Comparison of ENCODE assay signal across 8 mouse cellular contexts in the genomic region with DNA sequence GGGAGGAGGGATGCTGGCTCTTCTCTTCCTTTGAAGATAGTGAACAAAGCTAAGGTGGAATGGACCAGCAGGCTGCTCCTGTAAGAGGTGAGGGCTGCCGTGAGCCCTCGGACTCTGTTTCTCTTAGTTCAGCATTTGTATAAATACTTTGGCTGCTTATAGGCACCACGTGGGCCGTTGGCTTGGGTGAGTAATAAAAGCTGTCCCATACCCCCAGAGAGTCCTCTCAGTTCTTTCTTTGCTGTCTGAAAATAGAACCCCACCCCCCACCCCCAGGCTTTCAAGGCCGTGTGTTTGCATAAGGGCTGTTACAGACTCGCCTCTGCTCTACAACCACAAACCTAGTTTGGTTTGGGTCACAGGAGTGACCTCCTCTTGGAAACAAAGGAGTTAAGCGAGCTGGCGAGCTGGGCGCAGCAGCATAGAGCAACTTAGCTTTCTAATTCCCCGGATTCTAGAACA. TPM values are rescaled to one million over a fixed set of nuclear protein-coding genes. Genes with fewer than 3 reads are reported as not detected.
DNase-seq lines count a peak whose midpoint lies in the region; ATAC-seq and TF ChIP-seq lines count a peak whose summit lies in the region.

No protein-coding gene starts in this region.

- DNase-seq in forebrain, postnatal 0 days, result no peak
- DNase-seq in liver, result no peak
- DNase-seq in limb, embryonic 11.5 days (ENCODE audit: low spot score), result no peak
- peak; percentile 27 for DNase-seq in skeletal muscle tissue, adult 2 months (ENCODE audit: low read depth, low spot score)
- no peak for DNase-seq in c-Kit-positive CD71-positive TER-119-positive erythroid progenitor cells, embryonic 14.5 days (ENCODE audit: low spot score)

- no peaks in the 10 kb centered on the region for H3K36me3 ChIP-seq in forebrain, embryonic 12.5 days (replicated peaks)
- no peaks in the 10 kb centered on the region for H3K36me3 ChIP-seq in forebrain, postnatal 0 days (ENCODE audit: insufficient read depth)
- H3K36me3 ChIP-seq in liver, embryonic 12.5 days, result no peaks in the 10 kb centered on the region
- no peaks in the 10 kb centered on the region for H3K36me3 ChIP-seq in limb, embryonic 11.5 days (ENCODE audit: control insufficient read depth, insufficient read depth, low read length)

- H3K27ac ChIP-seq in forebrain, embryonic 12.5 days, result 0 out of 2 replicates have a peak overlapping the region, but pooled peaks have one; percentile 9
- no peak overlapping the region for H3K27ac ChIP-seq in forebrain, postnatal 0 days (ENCODE audit: low read depth, low read length)
- H3K27ac ChIP-seq in liver, embryonic 12.5 days, result no peak overlapping the region
- no peak overlapping the region for H3K27ac ChIP-seq in limb, embryonic 11.5 days (replicated peaks; ENCODE audit: low read depth, low read length)

- no peaks in the 10 kb centered on the region for H3K27me3 ChIP-seq in forebrain, embryonic 12.5 days
- no peaks in the 10 kb centered on the region for H3K27me3 ChIP-seq in forebrain, postnatal 0 days (ENCODE audit: insufficient read depth, low read length)
- H3K27me3 ChIP-seq in liver, embryonic 12.5 days (replicated peaks), result no peaks in the 10 kb centered on the region
- H3K27me3 ChIP-seq in limb, embryonic 11.5 days (ENCODE audit: control insufficient read depth, insufficient read depth, low read length), result no peaks in the 10 kb centered on the region

- H3K4me3 ChIP-seq in forebrain, embryonic 12.5 days (replicated peaks), result no peak overlapping the region
- no peak overlapping the region for H3K4me3 ChIP-seq in forebrain, postnatal 0 days (ENCODE audit: low read depth, low read length)
- no peak overlapping the region for H3K4me3 ChIP-seq in liver, embryonic 12.5 days
- H3K4me3 ChIP-seq in limb, embryonic 11.5 days (ENCODE audit: low read depth, low read length), result no peak overlapping the region

- ATAC-seq in forebrain, embryonic 12.5 days (ENCODE audit: low FRiP score), result peak; percentile 71
- no peak for ATAC-seq in forebrain, postnatal 0 days
- 0 out of 2 replicates have a peak, but pooled peaks have one; percentile 42 for ATAC-seq in liver, embryonic 12.5 days
- ATAC-seq in limb, embryonic 11.5 days (ENCODE audit: insufficient number of reproducible peaks, low FRiP score, low TSS enrichment, low read depth), result peak; percentile 26; the same call in 1 of the 2 replicates
- ATAC-seq in granulocyte monocyte progenitor cell, adult 5-6 weeks (replicated peaks; ENCODE audit: poor library complexity, severe bottlenecking), result no peak

- peaks cover 11% of the 10 kb centered on the region for H3K4me1 ChIP-seq in forebrain, embryonic 12.5 days
- no peaks in the 10 kb centered on the region for H3K4me1 ChIP-seq in forebrain, postnatal 0 days (ENCODE audit: insufficient read depth)
- H3K4me1 ChIP-seq in liver, embryonic 12.5 days, result no peaks in the 10 kb centered on the region
- no peaks in the 10 kb centered on the region for H3K4me1 ChIP-seq in limb, embryonic 11.5 days (ENCODE audit: control insufficient read depth, insufficient read depth, low read length)

- H3K9ac ChIP-seq in forebrain, embryonic 12.5 days, result no peak overlapping the region
- no peak overlapping the region for H3K9ac ChIP-seq in forebrain, postnatal 0 days
- H3K9ac ChIP-seq in liver, embryonic 12.5 days, result no peak overlapping the region
- H3K9ac ChIP-seq in limb, embryonic 11.5 days (ENCODE audit: low read length), result no peak overlapping the region

- H3K4me2 ChIP-seq in forebrain, embryonic 12.5 days, result no peak overlapping the region
- H3K4me2 ChIP-seq in forebrain, postnatal 0 days (ENCODE audit: low read depth), result no peak overlapping the region
- H3K4me2 ChIP-seq in liver, embryonic 12.5 days, result peak overlapping the region; percentile 16; the same call in 1 of the 2 replicates
- H3K4me2 ChIP-seq in limb, embryonic 11.5 days (ENCODE audit: low read depth, severe bottlenecking), result no peak overlapping the region

- H3K9me3 ChIP-seq in forebrain, embryonic 12.5 days, result no peaks in the 10 kb centered on the region
- no peaks in the 10 kb centered on the region for H3K9me3 ChIP-seq in forebrain, postnatal 0 days (ENCODE audit: low read length)
- no peaks in the 10 kb centered on the region for H3K9me3 ChIP-seq in liver, embryonic 12.5 days (replicated peaks)
- no peaks in the 10 kb centered on the region for H3K9me3 ChIP-seq in limb, embryonic 11.5 days (ENCODE audit: control insufficient read depth, low read length)

- no peak for TF ChIP-seq CTCF in forebrain, postnatal 0 days (IDR thresholded peaks at IDR 0.05; ENCODE audit: low read depth)

- WGBS in forebrain, embryonic 12.5 days, result 26% methylated on average over 10 of the region's 10 CpGs
- 40% methylated on average over 10 of the region's 10 CpGs for WGBS in forebrain, postnatal 0 days
- WGBS in liver, embryonic 12.5 days (ENCODE audit: insufficient replicate concordance), result 49% methylated on average over 10 of the region's 10 CpGs
- WGBS in limb, embryonic 11.5 days, result 35% methylated on average over 10 of the region's 10 CpGs

RNA-seq across cellular contexts. Expression of a gene that starts 35.0 kb away (rescaled TPM):
- polyA plus RNA-seq in forebrain, embryonic 12.5 days (2016; fragmentation: Nextera tagmentation; extraction: Ambion mirVana), result 34.9 and 38.3 TPM in 2 replicates
- total RNA-seq in forebrain, postnatal 0 days (2014; rRNA removed), result 30.3 and 31.5 TPM in 2 replicates
- polyA plus RNA-seq in forebrain, postnatal 0 days (2015; fragmentation: Nextera tagmentation; extraction: Ambion mirVana), result 13.2 and 21.0 TPM in 2 replicates
- 48.6 and 52.0 TPM in 2 replicates for polyA plus RNA-seq in liver, embryonic 12.5 days (2016; fragmentation: Nextera tagmentation; extraction: Ambion mirVana)
- 32.4 and 39.4 TPM in 2 replicates for polyA plus RNA-seq in limb, embryonic 11.5 days (2014; fragmentation: Nextera tagmentation; extraction: Ambion mirVana)
- total RNA-seq in granulocyte monocyte progenitor cell, adult 5-6 weeks (2014; fragmentation: Nextera tagmentation), result 26.5 and 29.3 TPM in 2 replicates
- total RNA-seq in granulocyte monocyte progenitor cell, adult 5-6 weeks (2017), result 18.6 and 23.7 TPM in 2 replicates

RNA-seq across cellular contexts. Expression of a gene that starts 35.2 kb away (rescaled TPM):
- polyA plus RNA-seq in forebrain, embryonic 12.5 days (2016; fragmentation: Nextera tagmentation; extraction: Ambion mirVana), result 73.9 and 81.9 TPM in 2 replicates
- 37.0 and 43.9 TPM in 2 replicates for total RNA-seq in forebrain, postnatal 0 days (2014; rRNA removed)
- 41.7 and 47.3 TPM in 2 replicates for polyA plus RNA-seq in forebrain, postnatal 0 days (2015; fragmentation: Nextera tagmentation; extraction: Ambion mirVana)
- 24.3 and 26.3 TPM in 2 replicates for polyA plus RNA-seq in liver, embryonic 12.5 days (2016; fragmentation: Nextera tagmentation; extraction: Ambion mirVana)
- 81.4 and 87.4 TPM in 2 replicates for polyA plus RNA-seq in limb, embryonic 11.5 days (2014; fragmentation: Nextera tagmentation; extraction: Ambion mirVana)
- 33.0 and 42.1 TPM in 2 replicates for total RNA-seq in granulocyte monocyte progenitor cell, adult 5-6 weeks (2014; fragmentation: Nextera tagmentation)
- total RNA-seq in granulocyte monocyte progenitor cell, adult 5-6 weeks (2017), result 12.1 and 23.5 TPM in 2 replicates

RNA-seq across cellular contexts. Expression of a gene that starts 49.7 kb away (rescaled TPM):
- polyA plus RNA-seq in forebrain, embryonic 12.5 days (2016; fragmentation: Nextera tagmentation; extraction: Ambion mirVana), result 4.9 and 7.3 TPM in 2 replicates
- total RNA-seq in forebrain, postnatal 0 days (2014; rRNA removed), result 18.9 and 27.9 TPM in 2 replicates
- polyA plus RNA-seq in forebrain, postnatal 0 days (2015; fragmentation: Nextera tagmentation; extraction: Ambion mirVana), result 6.7 and 9.4 TPM in 2 replicates
- 4.8 and 4.9 TPM in 2 replicates for polyA plus RNA-seq in liver, embryonic 12.5 days (2016; fragmentation: Nextera tagmentation; extraction: Ambion mirVana)
- polyA plus RNA-seq in limb, embryonic 11.5 days (2014; fragmentation: Nextera tagmentation; extraction: Ambion mirVana), result 22.1 and 24.3 TPM in 2 replicates
- total RNA-seq in granulocyte monocyte progenitor cell, adult 5-6 weeks (2014; fragmentation: Nextera tagmentation), result 0.13 and 0.28 TPM in 2 replicates
- 0.15 and 0.17 TPM in 2 replicates for total RNA-seq in granulocyte monocyte progenitor cell, adult 5-6 weeks (2017)

Comparison
In these comparisons a context has a peak if more than half of its experiments do, and no peak if none do; other contexts are left out.
1. ATAC-seq: peak in forebrain, embryonic 12.5 days (single experiment), liver, embryonic 12.5 days (single experiment) and limb, embryonic 11.5 days (single experiment); none in forebrain, postnatal 0 days (single experiment) and granulocyte monocyte progenitor cell, adult 5-6 weeks (single experiment).